Mouse (Mus musculus) hindbrain, embryonic 13.5 days (tissue): ENCODE measurements around the gene Becn1. TPM values are rescaled to one million over a fixed set of nuclear protein-coding genes. Genes with fewer than 3 reads are reported as not detected.
"Not testable (repeated sequence)": the region's sequence is repeated elsewhere in the genome, so short reads cannot be mapped to it uniquely, and the experiment has no call there.

ENCODE experiments used
- ATAC-seq: fragments of 200-750 bp; cut with Nextera tagmentation; 2 replicates; pipeline ENCODE4 v1.8.0; 2017; ENCODE audit warnings: moderate TSS enrichment; ENCODE audit not compliant: low FRiP score
- H3K27ac ChIP-seq: fragments of 300-500 bp; sonication (generic); 2 replicates; pipeline ENCODE4 v1.5.1; 2015; ENCODE audit warnings: inconsistent platforms, mild to moderate bottlenecking, moderate library complexity
- H3K27me3 ChIP-seq: fragments of 300-500 bp; sonication (generic); 2 replicates; pipeline ENCODE4 v1.6.1; 2015; ENCODE audit warnings: mild to moderate bottlenecking, inconsistent platforms
- H3K36me3 ChIP-seq: fragments of 300-500 bp; sonication (generic); 2 replicates; pipeline ENCODE4 v1.6.1; 2015; ENCODE audit warnings: mild to moderate bottlenecking, inconsistent platforms
- H3K4me1 ChIP-seq: fragments of 300-500 bp; sonication (generic); replicated peaks from 2 replicates; pipeline ENCODE4 v1.6.1; 2015; ENCODE audit warnings: inconsistent platforms
- H3K4me2 ChIP-seq: fragments of 300-500 bp; sonication (generic); 2 replicates; pipeline ENCODE4 v1.6.1; 2015; ENCODE audit warnings: inconsistent platforms, mild to moderate bottlenecking, moderate library complexity
- H3K4me3 ChIP-seq: fragments of 300-500 bp; sonication (generic); 2 replicates; pipeline ENCODE4 v1.5.1; 2015; ENCODE audit warnings: mild to moderate bottlenecking, inconsistent platforms
- H3K9ac ChIP-seq: fragments of 300-500 bp; sonication (generic); 2 replicates; pipeline ENCODE4 v1.6.1; 2015; ENCODE audit warnings: mild to moderate bottlenecking, inconsistent platforms
- H3K9me3 ChIP-seq: fragments of 300-500 bp; sonication (generic); 2 replicates; pipeline ENCODE4 v1.6.1; 2016; ENCODE audit warnings: inconsistent platforms
- WGBS: fragments of 180-500 bp; shearing (Covaris S2); methylation state at CpG from one replicate; pipeline ENCODE4 v1.1.7; 2015; 5-methylcytosine and 5-hydroxymethylcytosine counted together
- polyA plus RNA-seq: library from polyadenylated mRNA; unstranded; fragments of >200 nt; fragmentation: Nextera tagmentation; extraction: Ambion mirVana; gene quantifications from 2 replicates; pipeline ENCODE4 v1.2.1, GENCODE M21; 2015

Gene Becn1
- polyA plus RNA-seq, result 166 and 188 TPM in 2 replicates

GRCm38 (mm10) chr11:101302004-101302798, at the start of gene Becn1:
TSS of gene Becn1 (minus strand) at chr11:101302286.
- Histone ChIP-seq H3K36me3 (peaks cover 25% of the 10 kb centered on the region), H3K27me3 (peaks cover 3% of the 10 kb centered on the region; the same call in 1 of the 2 replicates), H3K4me1 (peaks cover 19% of the 10 kb centered on the region), H3K9ac (peak within 1 kb of the TSS; percentile 96), H3K4me3 (peak within 1 kb of the TSS; percentile 67), H3K4me2 (peak within 1 kb of the TSS; percentile 99), H3K9me3 (no peaks in the 10 kb centered on the region), H3K27ac (peak within 1 kb of the TSS; percentile 73)
- WGBS, result 7% methylated on average over 39 of the region's 39 CpGs
- peak; percentile 95 for ATAC-seq

- H3K9me3 ChIP-seq, result no peaks in the 10 kb centered on the region
- WGBS, result 71% methylated on average over 3 of the region's 3 CpGs
- H3K4me2 ChIP-seq, result no peak overlapping the region
- H3K4me3 ChIP-seq, result no peak overlapping the region
- H3K27ac ChIP-seq, result no peak overlapping the region
- H3K27me3 ChIP-seq, result no peaks in the 10 kb centered on the region
- no peak overlapping the region for H3K9ac ChIP-seq
- H3K36me3 ChIP-seq, result no peaks in the 10 kb centered on the region
- ATAC-seq, result no peak
- no peaks in the 10 kb centered on the region for H3K4me1 ChIP-seq
Observed at GRCm38 (mm10) chr11:101351721-101352111, 49.6 kb upstream of the Becn1 start.

GRCm38 (mm10) chr11:101351100-101351720, 49.1 kb upstream of the Becn1 start:
- WGBS, result 68% methylated on average over 11 of the region's 11 CpGs
- H3K4me2 ChIP-seq, result no peak overlapping the region
- H3K9ac ChIP-seq, result no peak overlapping the region
- H3K9me3 ChIP-seq, result no peaks in the 10 kb centered on the region
- H3K36me3 ChIP-seq, result no peaks in the 10 kb centered on the region
- H3K27me3 ChIP-seq, result no peaks in the 10 kb centered on the region
- no peak overlapping the region for H3K27ac ChIP-seq
- H3K4me1 ChIP-seq, result no peaks in the 10 kb centered on the region
- ATAC-seq, result no peak
- no peak overlapping the region for H3K4me3 ChIP-seq

GRCm38 (mm10) chr11:101349216-101349615, 47.1 kb upstream of the Becn1 start:
- 84% methylated on average over 3 of the region's 3 CpGs for WGBS
- no peak for ATAC-seq

GRCm38 (mm10) chr11:101348774-101349173, 46.7 kb upstream of the Becn1 start:
- Histone ChIP-seq H3K27ac (no peak overlapping the region), H3K9ac (no peak overlapping the region), H3K27me3 (no peaks in the 10 kb centered on the region), H3K36me3 (no peaks in the 10 kb centered on the region), H3K4me1 (no peaks in the 10 kb centered on the region), H3K4me3 (no peak overlapping the region), H3K4me2 (no peak overlapping the region), H3K9me3 (no peaks in the 10 kb centered on the region)
- 74% methylated on average over 7 of the region's 7 CpGs for WGBS
- no peak for ATAC-seq

More at GRCm38 (mm10) chr11:101349216-101349615, 47.1 kb upstream of the Becn1 start:
- Histone ChIP-seq H3K36me3 (no peaks in the 10 kb centered on the region), H3K4me2 (no peak overlapping the region), H3K4me1 (no peaks in the 10 kb centered on the region), H3K9ac (no peak overlapping the region), H3K27me3 (no peaks in the 10 kb centered on the region), H3K9me3 (no peaks in the 10 kb centered on the region), H3K4me3 (no peak overlapping the region), H3K27ac (no peak overlapping the region)

GRCm38 (mm10) chr11:101347083-101347775, 45.1 kb upstream of the Becn1 start:
- H3K36me3 ChIP-seq, result no peaks in the 10 kb centered on the region
- no peak overlapping the region for H3K4me2 ChIP-seq
- no peak overlapping the region for H3K4me3 ChIP-seq
- 75% methylated on average over 10 of the region's 10 CpGs for WGBS
- no peak for ATAC-seq
- H3K9me3 ChIP-seq, result no peaks in the 10 kb centered on the region
- H3K27ac ChIP-seq, result no peak overlapping the region
- H3K4me1 ChIP-seq, result no peaks in the 10 kb centered on the region
- H3K9ac ChIP-seq, result no peak overlapping the region
- no peaks in the 10 kb centered on the region for H3K27me3 ChIP-seq

GRCm38 (mm10) chr11:101338123-101338760, 36.2 kb upstream of the Becn1 start:
- Histone ChIP-seq H3K4me2 (peak overlapping the region; percentile 65), H3K36me3 (no peaks in the 10 kb centered on the region), H3K27me3 (no peaks in the 10 kb centered on the region), H3K4me1 (peaks cover 30% of the 10 kb centered on the region), H3K4me3 (peak overlapping the region; percentile 38), H3K9me3 (no peaks in the 10 kb centered on the region), H3K9ac (peak overlapping the region; percentile 66), H3K27ac (peak overlapping the region; percentile 81)
- 1% methylated on average over 9 of the region's 9 CpGs for WGBS
- peak; percentile 91 for ATAC-seq

- Histone ChIP-seq H3K27me3 (no peaks in the 10 kb centered on the region), H3K4me1 (peaks cover 30% of the 10 kb centered on the region), H3K4me2 (no peak overlapping the region), H3K9me3 (no peaks in the 10 kb centered on the region), H3K27ac (no peak overlapping the region), H3K4me3 (no peak overlapping the region), H3K9ac (no peak overlapping the region), H3K36me3 (no peaks in the 10 kb centered on the region)
- ATAC-seq, result no peak
- 90% methylated on average over 9 of the region's 9 CpGs for WGBS
Observed at GRCm38 (mm10) chr11:101335685-101336084, 33.6 kb upstream of the Becn1 start.

- H3K4me1 ChIP-seq, result peaks cover 30% of the 10 kb centered on the region
- H3K9ac ChIP-seq, result no peak overlapping the region
- no peak overlapping the region for H3K4me2 ChIP-seq
- H3K36me3 ChIP-seq, result no peaks in the 10 kb centered on the region
- no peaks in the 10 kb centered on the region for H3K9me3 ChIP-seq
- H3K4me3 ChIP-seq, result no peak overlapping the region
- H3K27me3 ChIP-seq, result no peaks in the 10 kb centered on the region
- WGBS, result 5% methylated on average over 6 of the region's 6 CpGs
- no peak for ATAC-seq
- no peak overlapping the region for H3K27ac ChIP-seq
Observed at GRCm38 (mm10) chr11:101334516-101334915, 32.4 kb upstream of the Becn1 start.

- Histone ChIP-seq H3K4me2 (no peak overlapping the region), H3K4me1 (peaks cover 33% of the 10 kb centered on the region), H3K4me3 (no peak overlapping the region), H3K9me3 (no peaks in the 10 kb centered on the region), H3K9ac (no peak overlapping the region), H3K27ac (no peak overlapping the region), H3K36me3 (no peaks in the 10 kb centered on the region), H3K27me3 (no peaks in the 10 kb centered on the region)
- WGBS, result 27% methylated on average over 10 of the region's 10 CpGs
- ATAC-seq, result no peak
Observed at GRCm38 (mm10) chr11:101334023-101334422, 31.9 kb upstream of the Becn1 start.

GRCm38 (mm10) chr11:101332537-101332936, 30.5 kb upstream of the Becn1 start:
- Histone ChIP-seq H3K4me2 (no peak overlapping the region), H3K36me3 (no peaks in the 10 kb centered on the region), H3K9ac (no peak overlapping the region), H3K4me1 (peaks cover 22% of the 10 kb centered on the region), H3K27ac (no peak overlapping the region), H3K4me3 (no peak overlapping the region), H3K27me3 (no peaks in the 10 kb centered on the region), H3K9me3 (no peaks in the 10 kb centered on the region)
- WGBS, result 80% methylated on average over 3 of the region's 3 CpGs
- no peak for ATAC-seq

- peaks cover 16% of the 10 kb centered on the region for H3K4me1 ChIP-seq
- H3K9ac ChIP-seq, ATAC-seq, H3K27ac ChIP-seq, H3K27me3 ChIP-seq, H3K36me3 ChIP-seq, H3K4me2 ChIP-seq, H3K4me3 ChIP-seq, H3K9me3 ChIP-seq: not testable (repeated sequence)
- WGBS, result 84% methylated on average over 6 of the region's 6 CpGs
Observed at GRCm38 (mm10) chr11:101330961-101331360, 28.9 kb upstream of the Becn1 start.
